Mouse (Mus musculus) cerebellum, postnatal 25 days (tissue): ENCODE measurements around the gene Hoxc12.
A peak's percentile ranks its signal among the peaks of the same experiment; 100 is the strongest.

ENCODE experiments used
- DNase-seq, 2 experiments: peaks; one replicate each; pipeline ENCODE4 v3.0.0; 2021; ENCODE audit warnings: mixed read lengths in 2 of 2

Hoxc12 gene

GRCm38 (mm10) chr15:102965892-102966775 is 29.6 kb downstream of the Hoxc12 start:
- peak in 1 of 2 experiments; percentile 44 for DNase-seq

- DNase-seq = no peak
Observed at GRCm38 (mm10) chr15:102966776-102967311, 30.3 kb downstream of the Hoxc12 start, which contains the start of gene Hoxc10. Gene Hoxc10 (plus strand): TSS chr15:102966796.

- no peak for DNase-seq
Observed at GRCm38 (mm10) chr15:102967312-102967510, 30.7 kb downstream of the Hoxc12 start, which contains the start of gene Hoxc5. Gene Hoxc5 (plus strand): TSS chr15:102967443.

GRCm38 (mm10) chr15:102967511-102968397 is 31.2 kb downstream of the Hoxc12 start:
- DNase-seq = no peak

- DNase-seq = no peak
Observed at GRCm38 (mm10) chr15:102969296-102969695, 32.7 kb downstream of the Hoxc12 start.

- no peak for DNase-seq
Observed at GRCm38 (mm10) chr15:102970740-102971139, 34.2 kb downstream of the Hoxc12 start.

GRCm38 (mm10) chr15:102972254-102972653 is 35.7 kb downstream of the Hoxc12 start:
- no peak for DNase-seq

GRCm38 (mm10) chr15:102972753-102973152 is 36.2 kb downstream of the Hoxc12 start:
- DNase-seq = no peak

- DNase-seq = no peak
Observed at GRCm38 (mm10) chr15:102975034-102975433, 38.5 kb downstream of the Hoxc12 start.

- no peak for DNase-seq
Observed at GRCm38 (mm10) chr15:102975688-102976111, 39.1 kb downstream of the Hoxc12 start.

- no peak for DNase-seq
Observed at GRCm38 (mm10) chr15:102976171-102976570, 39.6 kb downstream of the Hoxc12 start, which contains the start of gene Hoxc9. Gene Hoxc9 (plus strand): TSS chr15:102976439.

GRCm38 (mm10) chr15:102976631-102977422 is 40.3 kb downstream of the Hoxc12 start:
- DNase-seq = no peak

- no peak for DNase-seq
Observed at GRCm38 (mm10) chr15:102977423-102977974, 40.9 kb downstream of the Hoxc12 start.

- no peak for DNase-seq
Observed at GRCm38 (mm10) chr15:102978615-102979515, 42.3 kb downstream of the Hoxc12 start.

GRCm38 (mm10) chr15:102979936-102980335 is 43.4 kb downstream of the Hoxc12 start:
- DNase-seq = no peak

- DNase-seq = no peak
Observed at GRCm38 (mm10) chr15:102980352-102980751, 43.8 kb downstream of the Hoxc12 start.

- no peak for DNase-seq
Observed at GRCm38 (mm10) chr15:102980912-102981311, 44.4 kb downstream of the Hoxc12 start.

GRCm38 (mm10) chr15:102981379-102982288 is 45.1 kb downstream of the Hoxc12 start:
- no peak for DNase-seq

GRCm38 (mm10) chr15:102983716-102984115 is 47.2 kb downstream of the Hoxc12 start:
- no peak for DNase-seq

GRCm38 (mm10) chr15:102984521-102984920 is 48.0 kb downstream of the Hoxc12 start:
- DNase-seq = no peak
